Mouse (Mus musculus) T-cell, adult 2 months (primary cell): ENCODE data around the gene Slc38a10.
A peak's percentile ranks its signal among the peaks of the same experiment; 100 is the strongest.

Source experiments
- DNase-seq: peaks from one replicate; pipeline ENCODE4 v3.0.0; 2022; ENCODE audit warnings: low spot score

The Slc38a10 gene

DNA sequence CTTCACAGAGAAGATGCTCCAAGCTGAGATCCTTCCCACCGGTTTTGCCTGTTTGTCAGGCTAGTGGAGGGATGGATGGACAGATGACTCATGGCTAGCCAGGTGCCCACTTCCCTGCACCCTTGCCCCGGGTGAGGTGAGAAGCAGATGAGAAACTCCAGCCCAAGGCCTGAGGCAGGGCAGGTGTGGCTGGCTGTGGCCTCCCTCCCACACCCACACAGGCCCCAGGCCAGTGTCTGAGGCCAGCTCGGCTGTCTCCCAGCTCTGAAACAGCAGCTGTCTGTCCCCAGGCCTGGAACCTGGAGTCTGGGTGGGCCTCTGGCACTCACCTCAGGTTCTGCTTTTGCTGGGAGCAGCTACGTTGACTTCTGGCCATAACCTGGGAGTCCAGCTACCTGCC lies 24.8 kb upstream of the Slc38a10 start:
- DNase-seq: no peak

DNA sequence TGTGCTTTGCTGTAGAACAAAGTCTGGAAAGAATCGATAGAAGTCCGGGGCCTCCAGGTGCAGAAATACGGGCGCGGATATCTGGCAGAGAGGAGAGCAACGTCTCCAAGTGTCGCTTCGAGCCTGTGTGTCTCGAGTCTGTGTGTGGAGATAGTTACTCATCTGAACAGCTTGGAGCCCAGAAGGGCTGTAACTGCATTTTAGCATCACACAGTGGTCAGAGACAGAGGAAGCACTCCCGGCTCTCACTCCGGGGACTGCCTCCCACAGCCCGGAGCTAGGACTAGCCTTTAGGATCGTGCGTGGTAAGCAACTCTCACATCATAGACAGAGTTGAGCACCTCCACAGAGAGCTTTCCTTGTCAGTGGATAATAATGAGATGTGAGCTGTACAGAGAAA lies 22.1 kb upstream of the Slc38a10 start:
- DNase-seq: no peak

DNA sequence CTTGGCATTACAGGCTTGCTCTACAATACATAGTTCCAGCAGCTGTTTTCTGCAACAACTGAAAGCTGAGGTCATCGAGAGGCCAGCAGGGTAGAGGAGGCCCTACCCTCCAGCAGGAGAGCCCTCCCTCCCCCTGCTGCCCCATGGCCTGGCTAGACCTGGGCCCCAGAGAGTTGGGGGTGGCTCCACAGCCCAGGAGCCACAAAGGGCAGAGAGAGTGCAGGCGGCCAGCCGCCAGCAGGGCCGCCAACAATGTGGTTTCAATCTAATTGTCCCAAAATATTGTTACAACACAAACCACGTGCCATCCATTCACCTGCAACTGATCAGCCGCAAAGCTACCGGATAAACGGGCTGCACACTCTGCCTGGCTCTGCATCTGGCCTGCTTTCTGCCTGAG lies 20.0 kb upstream of the Slc38a10 start:
- no peak for DNase-seq

DNA sequence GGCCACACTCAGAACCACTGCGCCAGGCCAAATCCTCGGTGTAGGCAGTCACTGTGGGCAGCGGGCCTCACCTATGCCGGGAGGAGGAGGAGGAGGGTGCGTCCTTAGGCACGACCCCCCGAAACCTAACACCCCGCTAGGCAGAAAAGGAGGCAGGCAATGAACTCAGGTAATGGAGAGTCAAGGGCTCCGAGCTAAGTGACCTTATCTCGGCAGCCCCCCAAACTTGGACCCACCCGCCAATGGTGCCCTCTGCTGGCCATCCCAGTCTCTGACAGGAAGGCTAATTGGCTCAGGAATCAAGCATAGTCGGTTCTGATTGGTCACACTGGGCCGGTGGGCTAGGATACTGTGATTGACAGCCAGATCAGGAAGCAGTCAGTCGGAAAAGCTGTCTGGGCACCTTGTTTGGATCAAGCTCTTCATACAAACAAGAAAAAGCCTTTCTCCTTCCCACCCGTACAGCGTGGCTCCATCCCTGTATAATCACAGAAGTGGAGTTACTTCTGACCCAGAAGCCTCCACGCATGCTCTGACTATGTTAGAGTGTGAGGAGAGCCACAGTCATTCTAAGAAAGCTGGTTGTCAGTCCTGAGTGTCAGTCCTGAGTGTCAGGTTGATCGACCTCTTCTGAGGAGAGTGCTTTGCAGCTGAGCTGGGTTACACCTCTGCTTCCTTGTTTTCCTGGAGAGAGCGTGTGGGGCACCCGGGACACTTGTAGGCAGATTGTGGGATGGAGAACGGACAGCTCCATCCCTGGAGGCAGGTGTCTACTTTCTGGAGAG lies 18.3 kb upstream of the Slc38a10 start:
- DNase-seq: no peak

DNA sequence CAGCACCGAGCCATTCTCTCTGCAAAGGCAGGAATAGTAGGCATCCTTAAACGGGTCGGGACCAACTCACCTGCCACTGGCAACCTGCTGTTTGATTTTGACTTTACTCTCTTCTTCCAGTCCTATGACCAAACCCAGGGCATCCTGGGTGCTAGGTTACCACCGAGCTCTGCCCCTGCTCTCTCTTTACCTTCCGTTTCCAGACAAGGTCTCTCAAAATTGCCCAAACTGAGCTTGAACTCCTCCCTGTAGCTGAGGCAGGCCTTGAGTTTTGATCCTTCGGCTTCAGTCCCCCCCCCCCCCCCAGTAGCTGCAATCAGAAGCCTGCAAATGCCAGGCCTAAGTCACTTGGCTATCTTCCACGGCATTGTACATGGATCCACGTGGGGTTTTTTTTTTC lies 17.4 kb upstream of the Slc38a10 start:
- DNase-seq: no peak

DNA sequence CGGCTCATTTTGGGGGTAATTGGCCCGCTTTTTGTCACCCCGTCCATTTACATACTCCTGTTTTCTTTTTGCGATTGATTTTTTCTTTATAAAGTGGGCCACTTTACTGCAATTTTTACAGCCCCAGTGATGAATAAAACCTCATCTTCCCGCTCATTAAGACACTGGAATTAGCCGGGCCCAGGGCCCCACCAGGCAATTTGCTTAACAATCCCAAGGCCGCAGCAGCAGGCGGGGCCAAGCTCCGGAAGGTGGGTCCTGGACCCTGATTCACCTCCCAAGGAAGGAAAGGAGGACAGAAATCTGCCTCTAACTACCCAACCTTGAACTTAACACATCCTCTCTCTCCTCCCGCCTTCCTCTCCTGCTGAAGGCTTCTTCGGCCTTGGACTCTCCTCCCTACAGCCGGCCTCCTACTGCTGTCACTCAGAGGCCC lies 16.8 kb upstream of the Slc38a10 start:
- DNase-seq: no peak

DNA sequence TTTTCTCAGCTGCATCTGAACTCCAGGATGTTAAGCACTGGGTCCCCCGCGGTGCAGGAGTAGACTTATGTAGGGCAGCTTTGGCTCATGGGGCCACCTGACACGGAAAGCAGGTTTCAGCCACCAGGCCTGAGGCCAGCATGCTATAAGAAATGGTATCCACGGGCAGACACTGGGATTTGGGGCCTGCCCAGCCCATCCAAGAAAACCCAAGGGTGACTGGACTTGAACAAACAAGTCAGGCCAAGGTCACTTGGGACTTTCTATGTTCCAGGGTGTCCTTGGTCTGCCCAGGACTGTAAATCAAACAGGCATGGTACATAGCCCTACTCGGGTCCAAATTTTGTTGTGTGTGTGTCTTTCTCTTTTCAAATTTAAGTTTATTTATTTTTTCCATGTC lies 15.9 kb upstream of the Slc38a10 start:
- DNase-seq: no peak

DNA sequence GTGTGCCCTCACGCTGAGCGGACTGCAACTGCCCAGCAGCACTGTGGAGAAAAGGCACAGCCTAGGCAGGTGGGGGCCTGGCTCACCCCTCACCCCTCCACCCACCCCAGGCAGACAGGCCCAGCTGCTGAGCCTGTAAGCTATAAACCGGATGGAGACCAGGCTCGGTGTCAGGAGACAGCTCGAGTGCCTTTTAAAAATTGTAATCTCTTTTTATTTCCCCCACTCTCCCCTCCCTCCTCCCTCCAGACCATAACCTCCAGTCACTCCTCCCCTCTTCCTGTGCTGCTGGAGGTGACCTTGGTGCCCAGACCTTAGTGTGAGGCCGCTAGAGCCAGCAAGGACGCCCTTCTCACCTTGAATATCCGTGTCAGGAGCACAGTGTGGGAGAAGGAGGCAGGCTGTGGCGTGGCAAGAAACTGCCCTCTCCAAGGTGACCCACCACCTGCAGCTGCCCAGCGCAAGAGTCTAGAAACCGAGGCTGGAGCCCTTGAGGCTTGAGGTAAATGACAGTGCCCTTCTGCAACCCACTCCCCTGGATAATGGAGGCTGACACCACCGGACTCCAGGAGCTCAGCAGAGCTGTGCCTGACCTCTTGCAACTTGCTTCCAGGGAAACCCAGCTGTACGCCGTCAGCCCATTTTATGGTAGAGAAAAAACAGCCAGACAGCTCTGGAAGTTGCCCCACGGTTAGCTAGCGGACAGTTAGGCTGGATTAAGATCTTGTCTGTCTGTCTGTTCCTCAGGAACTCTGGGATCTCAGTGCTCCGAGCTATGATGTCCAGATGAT lies 13.5 kb upstream of the Slc38a10 start:
- no peak for DNase-seq

DNA sequence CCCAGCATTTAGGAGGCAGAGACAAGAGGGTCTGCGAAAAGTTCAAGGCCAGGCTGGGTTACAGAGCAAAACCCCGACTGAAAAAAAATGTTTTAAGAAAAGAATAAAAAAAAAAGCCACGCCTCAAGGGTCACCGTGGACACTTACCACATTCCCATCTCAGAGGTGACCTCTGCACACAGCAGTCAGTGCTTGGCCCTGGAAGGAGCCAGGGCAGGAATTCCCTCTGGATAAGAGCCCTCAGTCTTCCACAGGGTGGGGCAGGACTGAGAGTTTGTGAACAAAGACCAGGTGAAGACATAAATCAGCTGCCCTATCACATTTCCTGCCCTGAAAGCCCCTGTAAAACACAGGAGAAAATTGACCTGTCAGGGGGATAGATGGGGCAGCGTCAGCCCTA lies 12.9 kb upstream of the Slc38a10 start:
- no peak for DNase-seq

DNA sequence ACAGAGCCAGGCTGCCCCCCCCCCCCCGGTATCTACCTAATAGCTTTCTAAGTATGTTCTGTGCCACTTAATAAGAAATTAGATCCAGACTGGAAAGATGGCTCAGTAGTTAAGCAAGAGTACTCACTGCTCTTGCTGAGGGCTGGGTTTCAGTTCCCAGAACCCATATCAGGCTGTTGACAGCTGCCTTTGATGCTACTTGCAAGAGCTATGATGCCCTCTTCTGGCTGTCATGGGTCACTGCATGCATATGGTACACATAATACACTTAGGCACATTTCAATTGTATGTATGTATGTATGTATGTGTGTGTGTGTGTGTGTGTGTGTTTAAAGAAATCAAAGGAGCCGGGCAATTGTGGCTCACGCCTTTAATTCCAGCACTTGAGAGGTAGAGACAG lies 12.1 kb upstream of the Slc38a10 start:
- no peak for DNase-seq

DNA sequence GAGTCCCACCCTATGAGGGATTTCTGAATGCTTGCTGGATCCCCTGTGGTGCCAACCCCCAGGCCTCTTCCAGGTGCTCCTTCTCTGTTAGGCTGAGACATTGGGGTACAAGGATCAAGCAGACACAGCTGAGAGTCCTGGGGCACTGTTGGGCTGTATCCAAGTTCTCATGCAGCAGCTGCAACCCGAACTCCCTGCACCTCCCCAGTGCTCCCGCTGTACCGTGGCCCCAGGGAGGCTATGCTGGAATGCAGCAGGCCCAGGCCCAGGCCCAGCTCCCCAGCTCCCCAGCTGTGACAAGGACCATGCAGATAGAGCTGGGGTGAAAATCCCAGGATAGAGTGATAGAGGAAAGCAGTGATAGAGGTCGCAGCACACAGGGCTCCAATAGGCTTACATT lies 10.1 kb upstream of the Slc38a10 start:
- DNase-seq: no peak

DNA sequence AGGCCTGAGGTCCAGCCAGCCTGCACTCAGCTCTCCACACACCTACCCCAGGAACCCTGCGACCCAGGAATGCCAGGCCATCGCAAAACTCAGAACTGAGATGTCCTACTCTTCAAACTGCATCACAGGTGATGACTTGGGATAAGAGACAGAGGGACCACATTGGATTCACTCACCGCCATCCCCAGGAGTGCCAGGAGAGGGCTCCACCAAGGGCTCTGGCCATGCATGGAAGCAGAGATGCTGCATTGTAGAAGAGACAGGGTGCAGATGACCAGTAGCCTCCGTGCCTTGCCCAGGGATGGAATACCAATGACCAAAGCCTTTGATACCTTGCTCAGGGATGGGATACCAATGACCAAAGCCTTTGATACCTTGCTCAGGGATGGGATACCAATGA lies 9.3 kb upstream of the Slc38a10 start:
- DNase-seq: no peak

DNA sequence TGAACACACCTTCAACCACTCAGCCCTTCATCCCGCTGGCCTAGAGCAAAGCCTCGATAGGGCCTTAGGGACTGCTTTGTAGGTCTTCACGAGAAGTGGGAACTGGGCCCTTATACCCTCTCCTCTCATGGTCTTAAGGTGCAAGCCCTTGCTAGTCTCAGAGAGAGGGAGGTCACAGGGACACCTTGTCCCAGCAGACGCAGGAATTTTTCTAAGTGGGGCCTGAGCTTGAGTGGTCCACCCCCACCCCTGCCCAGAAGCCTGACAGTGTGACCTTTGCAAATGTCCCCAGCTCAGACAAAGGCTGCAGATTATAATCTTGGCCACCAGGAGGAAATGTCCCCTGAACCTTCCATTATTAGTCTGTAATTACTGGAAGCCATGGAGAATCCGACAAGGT lies 8.5 kb upstream of the Slc38a10 start:
- no peak for DNase-seq

DNA sequence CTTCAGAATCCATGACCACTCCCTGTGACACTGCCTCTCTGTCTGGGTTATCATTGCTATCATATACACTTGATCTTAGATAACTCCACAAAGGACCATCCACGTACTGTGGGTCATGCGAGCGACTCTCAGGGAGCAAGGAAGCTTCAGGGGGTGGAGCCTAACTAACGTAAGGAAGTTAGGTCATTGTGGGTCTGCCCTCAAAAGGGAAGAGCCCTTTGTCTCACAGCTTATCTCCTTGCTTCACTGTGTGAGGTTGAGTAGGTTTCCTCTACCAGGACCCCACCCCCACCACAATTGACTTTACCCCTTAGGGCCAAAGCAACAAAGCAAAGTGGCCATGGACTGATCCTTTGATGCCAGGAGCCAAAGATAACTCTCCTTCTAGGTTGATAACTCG lies 7.7 kb upstream of the Slc38a10 start:
- DNase-seq: no peak

DNA sequence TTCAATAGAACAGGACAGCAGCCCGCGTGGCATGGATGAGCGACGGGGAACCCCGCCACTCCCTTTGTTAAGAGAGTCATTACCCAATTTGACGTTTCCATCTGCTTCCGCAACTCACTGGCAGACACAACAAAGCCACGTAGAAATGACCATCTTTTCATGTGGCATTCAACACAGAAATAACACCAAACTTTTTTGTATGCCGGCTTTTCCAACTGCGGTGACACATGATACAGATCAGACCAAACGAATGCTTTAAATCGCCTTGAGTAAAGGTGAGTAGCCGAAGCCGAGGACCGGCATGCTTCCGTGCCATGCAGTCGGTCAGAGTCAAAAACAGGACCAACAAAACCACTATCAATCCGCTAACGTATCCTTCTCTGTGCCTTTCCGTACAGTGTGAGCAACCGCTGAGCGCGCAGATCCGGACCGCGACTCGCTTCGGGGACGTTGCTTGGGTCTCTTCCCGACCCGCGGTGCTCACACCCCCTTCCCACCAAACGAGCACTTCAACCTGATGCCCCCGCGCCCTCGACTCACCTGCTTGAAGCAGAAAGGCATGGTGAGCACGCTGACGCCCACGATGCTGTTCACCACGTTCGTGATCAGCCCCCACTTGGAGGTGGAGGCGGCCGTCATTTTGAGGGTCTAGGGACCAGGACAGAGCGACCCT lies 570 bp downstream of the Slc38a10 start:
- peak; percentile 60 for DNase-seq

DNA sequence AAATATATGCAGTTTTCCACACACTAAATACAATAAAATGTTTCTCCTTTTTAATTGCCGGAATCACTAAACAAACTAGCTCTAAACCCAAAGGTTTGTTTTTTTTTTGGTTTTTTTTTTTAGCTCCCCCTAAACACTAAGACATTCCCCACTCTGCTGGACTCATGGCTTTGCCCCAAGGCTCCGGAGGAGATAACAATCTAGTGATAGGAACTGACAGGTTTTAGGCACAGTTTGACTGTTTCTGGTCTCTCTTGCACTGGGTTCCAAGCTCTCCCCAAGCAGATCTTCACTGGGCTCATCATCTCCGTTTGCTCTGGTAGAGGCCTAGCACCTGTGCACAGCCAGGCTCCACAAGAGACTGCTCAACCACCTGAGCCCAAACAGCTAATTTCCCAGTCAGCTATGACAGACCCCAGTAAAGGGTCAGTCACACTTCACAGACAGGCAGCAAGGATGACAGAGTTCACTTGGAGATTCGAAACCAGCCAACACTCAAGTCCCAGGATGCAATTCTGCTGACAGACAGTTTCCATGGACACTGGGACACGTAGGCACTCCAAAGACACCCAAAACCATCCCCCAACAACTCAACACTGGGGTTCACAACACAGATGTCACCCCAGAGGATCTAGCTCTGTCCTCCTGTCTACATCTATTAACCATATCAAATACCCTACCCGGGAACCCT lies 1.5 kb downstream of the Slc38a10 start:
- no peak for DNase-seq

DNA sequence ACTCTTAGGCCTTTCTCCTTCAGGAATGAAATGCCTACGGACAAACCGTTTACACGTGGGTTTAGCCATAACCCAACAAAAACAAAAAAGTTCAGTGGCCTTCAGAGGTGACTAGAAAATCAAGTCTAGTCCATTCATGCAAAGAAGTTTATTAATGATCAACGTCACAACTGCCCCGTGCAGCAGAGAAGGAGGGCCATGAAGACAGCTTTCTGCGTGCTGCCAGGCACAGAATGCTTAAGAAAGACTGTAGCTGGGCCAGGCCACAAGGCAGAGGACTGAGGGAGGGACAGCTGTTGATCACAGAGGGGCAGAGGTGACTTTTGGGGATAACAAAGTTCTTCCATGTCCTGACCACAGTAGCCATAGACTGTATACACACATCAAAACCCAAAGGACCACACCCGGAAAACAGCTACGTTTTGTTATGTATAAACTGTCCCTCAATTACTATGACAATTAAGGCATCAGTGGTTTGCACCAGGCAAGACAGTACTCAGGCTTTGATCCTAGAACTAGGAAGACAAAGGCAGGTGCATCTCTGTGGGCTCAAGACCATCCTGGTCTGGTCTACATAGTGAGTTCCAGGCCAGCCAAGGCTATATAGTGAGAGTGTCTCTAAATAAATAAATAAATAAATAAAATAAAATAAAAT lies 2.8 kb downstream of the Slc38a10 start:
- DNase-seq: no peak

DNA sequence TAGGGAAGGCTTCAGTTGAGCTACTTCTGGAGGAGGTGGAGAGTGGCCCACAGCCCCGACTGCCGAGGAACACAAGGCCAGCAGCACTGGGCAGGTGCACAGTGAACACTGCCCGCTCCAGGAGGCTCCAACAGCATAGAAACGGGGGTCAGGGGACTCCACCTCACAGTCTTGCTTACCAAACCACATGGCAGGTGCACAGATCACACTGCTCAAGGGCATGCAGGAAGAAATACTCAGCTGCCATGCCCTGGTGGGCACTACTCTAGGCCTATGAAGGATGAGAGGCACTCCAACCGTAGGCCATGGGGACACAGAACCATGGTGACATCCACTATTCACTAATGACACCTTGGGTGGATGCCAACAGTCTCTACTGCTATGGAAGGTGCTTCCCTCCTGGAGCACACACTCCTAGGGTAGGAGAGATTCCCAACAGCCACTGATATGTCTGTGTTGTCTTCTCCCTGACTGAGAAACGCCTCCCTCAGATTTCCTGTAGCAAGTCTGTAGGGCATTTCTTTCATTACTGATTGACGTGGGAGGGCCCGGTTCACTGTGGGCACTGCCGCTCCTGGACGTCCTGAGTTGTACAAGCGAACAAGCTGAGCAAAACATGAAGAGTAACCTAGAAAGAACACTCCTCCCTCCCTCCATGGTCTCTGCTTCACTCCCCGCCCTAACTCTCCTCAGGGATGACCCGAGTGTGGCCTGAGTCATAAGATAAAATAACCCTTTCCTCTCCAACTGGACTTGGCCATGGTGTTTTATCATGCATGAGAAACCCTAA lies 7.2 kb downstream of the Slc38a10 start:
- no peak for DNase-seq

DNA sequence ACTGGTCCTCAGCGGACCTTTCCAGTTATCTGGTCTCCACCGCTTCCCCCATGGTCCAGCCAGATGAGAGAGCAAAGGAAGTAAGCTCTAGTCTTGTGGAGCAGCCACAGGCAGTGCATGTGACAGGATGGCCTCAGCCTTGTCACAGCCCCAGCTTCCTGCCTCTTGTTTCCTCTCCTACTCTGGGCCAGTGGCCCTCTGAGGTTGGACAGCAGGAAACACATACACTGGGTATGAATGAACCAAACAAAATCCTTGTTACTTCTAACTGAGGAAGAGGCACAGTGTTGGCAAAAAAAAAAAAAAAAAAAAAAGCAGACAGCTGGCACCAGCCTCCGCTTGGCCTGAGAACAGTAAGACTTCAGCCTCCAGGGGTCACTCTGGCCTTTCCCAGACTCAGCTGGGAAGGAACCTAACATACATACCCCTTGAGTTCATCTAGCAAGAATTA lies 8.5 kb downstream of the Slc38a10 start:
- peak; percentile 50 for DNase-seq

DNA sequence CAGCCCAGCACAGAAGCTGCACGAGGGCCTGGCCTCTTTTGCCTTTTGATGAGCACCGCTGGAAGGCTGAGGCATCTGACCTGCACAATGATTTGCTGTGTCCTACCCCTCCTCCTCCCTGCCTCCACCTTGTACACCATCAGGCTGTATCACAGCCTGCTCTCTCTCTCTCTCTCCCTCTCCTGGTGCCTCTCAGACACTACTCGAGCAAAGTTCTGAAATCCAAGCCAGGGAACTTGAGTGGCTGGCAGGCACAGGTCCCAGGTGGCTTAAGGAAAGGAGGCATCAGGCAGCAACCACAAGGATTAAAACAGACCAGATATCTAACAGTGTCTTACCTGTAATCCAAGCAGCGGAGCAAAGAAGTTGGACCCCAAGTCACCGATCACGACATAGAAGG lies 10.9 kb downstream of the Slc38a10 start:
- no peak for DNase-seq

DNA sequence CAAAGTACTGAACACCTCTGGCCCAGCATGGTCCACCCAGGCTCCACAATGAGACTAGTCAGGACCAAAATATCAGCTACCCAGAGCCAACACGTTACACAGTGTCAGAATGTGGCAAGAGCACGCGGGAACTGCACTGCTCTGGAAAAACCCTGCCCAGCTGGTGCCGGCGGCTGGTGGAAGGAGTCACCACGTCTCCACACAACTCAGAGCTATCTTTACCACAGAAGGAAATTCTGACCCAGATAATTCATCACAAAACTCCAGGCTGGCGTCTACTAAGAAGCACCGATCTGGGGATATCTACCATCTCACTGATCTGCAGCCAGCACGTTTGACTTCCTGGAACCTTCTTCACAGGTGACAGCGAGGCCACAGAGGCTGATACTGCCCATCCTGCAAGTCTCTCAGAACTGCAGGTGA lies 11.8 kb downstream of the Slc38a10 start:
- no peak for DNase-seq
